Mouse (Mus musculus) right cerebral cortex, postnatal 10 days (tissue): ENCODE measurements around the gene Rab3il1.

Source experiments
- DNase-seq, 2 experiments: peaks; one replicate each; pipeline ENCODE4 v3.0.0; 2021; ENCODE audit warnings: low spot score in 2 of 2

Rab3il1 gene

GRCm38 (mm10) chr19:10001206-10001969 is at the start of gene Rab3il1, which contains the start of gene Best1:
Gene Rab3il1, plus strand, starts transcription at chr19:10001669.
Gene Best1, minus strand, starts transcription at chr19:10001633.
- DNase-seq, result peak in 1 of 2 experiments; percentile 22

GRCm38 (mm10) chr19:9952390-9952789 is 49.1 kb upstream of the Rab3il1 start:
- no peak for DNase-seq

GRCm38 (mm10) chr19:9952912-9953311 is 48.6 kb upstream of the Rab3il1 start:
- DNase-seq, result no peak

- DNase-seq, result peak; percentile 72 to 76
Measured at GRCm38 (mm10) chr19:9954055-9954810, 47.2 kb upstream of the Rab3il1 start.

- DNase-seq, result no peak
Measured at GRCm38 (mm10) chr19:9954811-9955202, 46.7 kb upstream of the Rab3il1 start.

GRCm38 (mm10) chr19:9955438-9955837 is 46.0 kb upstream of the Rab3il1 start:
- DNase-seq, result no peak

GRCm38 (mm10) chr19:9956624-9957388 is 44.7 kb upstream of the Rab3il1 start:
- DNase-seq, result no peak

GRCm38 (mm10) chr19:9957965-9958364 is 43.5 kb upstream of the Rab3il1 start:
- DNase-seq, result no peak

- no peak for DNase-seq
Measured at GRCm38 (mm10) chr19:9960769-9961168, 40.7 kb upstream of the Rab3il1 start.

GRCm38 (mm10) chr19:9964205-9964916 is 37.1 kb upstream of the Rab3il1 start:
- peak in 1 of 2 experiments; percentile 46 for DNase-seq

- DNase-seq, result no peak
Measured at GRCm38 (mm10) chr19:9966096-9966867, 35.2 kb upstream of the Rab3il1 start.

- no peak for DNase-seq
Measured at GRCm38 (mm10) chr19:9968081-9968787, 33.2 kb upstream of the Rab3il1 start.

- DNase-seq, result peak in 1 of 2 experiments; percentile 27
Measured at GRCm38 (mm10) chr19:9974853-9975252, 26.6 kb upstream of the Rab3il1 start.

- no peak for DNase-seq
Measured at GRCm38 (mm10) chr19:9977085-9977484, 24.4 kb upstream of the Rab3il1 start.

GRCm38 (mm10) chr19:9978431-9978951 is 23.0 kb upstream of the Rab3il1 start:
- peak; percentile 84 to 85 for DNase-seq

- DNase-seq, result no peak
Measured at GRCm38 (mm10) chr19:9979156-9979555, 22.3 kb upstream of the Rab3il1 start.

GRCm38 (mm10) chr19:9980258-9980657 is 21.2 kb upstream of the Rab3il1 start, which contains the start of gene Fth1:
Gene Fth1, plus strand, starts transcription at chr19:9980598.
- DNase-seq, result no peak

- peak in 1 of 2 experiments; percentile 26 for DNase-seq
Measured at GRCm38 (mm10) chr19:9981621-9982020, 19.8 kb upstream of the Rab3il1 start.

GRCm38 (mm10) chr19:9982151-9982851 is 19.2 kb upstream of the Rab3il1 start:
- DNase-seq, result peak; percentile 98
